Mouse (Mus musculus): ENCODE measurements around the gene Gm20388. TPM values are rescaled to one million over a fixed set of nuclear protein-coding genes. Genes with fewer than 3 reads are reported as not detected.

The Gm20388 gene
- total RNA-seq, 2 experiments from 2014 or later: 2.4 to 2.6 TPM

DNA sequence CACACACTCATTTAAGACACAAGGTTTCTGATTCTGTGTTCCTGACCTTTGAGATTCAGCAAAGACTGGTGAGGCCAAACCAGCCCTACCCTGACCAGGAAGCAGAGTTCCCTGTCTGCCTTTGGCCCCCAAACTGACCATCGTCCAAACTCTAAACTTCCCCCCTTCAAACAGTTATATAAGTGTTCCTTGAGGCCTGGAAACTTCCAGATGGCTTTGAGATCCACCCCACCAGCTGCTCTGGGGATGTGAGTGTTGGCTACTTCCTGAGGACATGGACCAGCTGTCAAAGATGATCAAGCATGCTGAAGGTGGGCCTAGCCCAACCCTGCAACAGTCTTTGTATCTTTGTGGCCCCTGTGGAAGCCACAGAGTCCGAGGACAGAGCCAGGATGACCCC lies 146.4 kb downstream of the Gm20388 start:
- DNase-seq (ENCODE audit: extremely low spot score in 1 of 2, low spot score in 2 of 2): no peak
- no peak for TF ChIP-seq CTCF (IDR thresholded peaks at IDR 0.05)
- Histone ChIP-seq H3K27ac (no peak overlapping the region), H3K4me3 (no peak overlapping the region)
- intact Hi-C loops (cut with DNase I): no loop called here

DNA sequence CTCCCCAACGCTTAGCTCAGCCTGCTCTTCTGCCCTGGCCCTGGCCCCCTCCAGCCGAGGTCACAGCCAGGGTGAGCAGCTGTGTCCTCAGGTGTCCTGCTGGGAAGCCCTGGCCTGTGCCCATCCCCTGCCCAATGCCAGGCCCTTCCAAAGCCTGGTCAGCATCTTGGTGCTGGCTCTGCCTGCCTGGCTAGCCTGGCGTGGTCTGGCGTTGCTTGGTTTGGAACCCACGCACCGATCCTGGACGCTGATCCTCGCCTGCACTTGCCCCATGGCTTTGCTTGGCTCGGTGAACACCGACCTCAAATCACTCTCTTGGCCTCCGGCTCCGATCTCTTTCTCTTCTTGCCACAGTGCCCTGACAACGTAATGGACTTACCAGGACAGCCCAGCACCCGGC lies 152.1 kb downstream of the Gm20388 start:
- no peak for TF ChIP-seq CTCF (IDR thresholded peaks at IDR 0.05)
- intact Hi-C loops (cut with DNase I): no loop called here
- no peak overlapping the region for H3K4me3 ChIP-seq
- no peak overlapping the region for H3K27ac ChIP-seq
- no peak for DNase-seq (ENCODE audit: extremely low spot score in 1 of 2, low spot score in 2 of 2)

DNA sequence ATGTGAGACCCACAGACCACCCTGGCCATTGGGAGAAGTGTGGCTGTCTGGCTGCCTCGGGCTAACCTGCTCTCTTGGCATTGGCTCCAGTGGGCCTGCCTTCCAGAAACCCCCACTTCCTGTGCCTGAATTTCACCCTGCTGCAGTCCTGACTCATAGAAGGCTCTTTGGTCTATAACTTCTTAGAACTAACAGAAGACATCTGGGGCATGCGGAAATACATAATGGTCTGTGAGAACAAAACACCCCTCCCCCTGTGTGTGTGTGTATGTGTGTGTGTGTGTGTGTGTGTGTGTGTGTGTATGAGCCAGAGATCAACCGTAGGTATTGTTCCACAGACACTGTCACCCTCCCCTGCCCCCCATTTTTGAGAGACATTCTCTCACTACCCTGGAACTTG lies 152.7 kb downstream of the Gm20388 start:
- Histone ChIP-seq H3K27ac (no peak overlapping the region), H3K4me3 (no peak overlapping the region)
- TF ChIP-seq CTCF (IDR thresholded peaks at IDR 0.05): no peak
- intact Hi-C loops (cut with DNase I): no loop called here
- DNase-seq (ENCODE audit: extremely low spot score in 1 of 2, low spot score in 2 of 2): no peak

GRCm38 (mm10) chr8:120065611-120066010 lies 155.0 kb downstream of the Gm20388 start:
- DNase-seq (ENCODE audit: extremely low spot score in 1 of 2, low spot score in 2 of 2): no peak
- no peak for TF ChIP-seq CTCF (IDR thresholded peaks at IDR 0.05)
- intact Hi-C loops (cut with DNase I): no loop called here
- Histone ChIP-seq H3K27ac (no peak overlapping the region), H3K4me3 (no peak overlapping the region)

DNA sequence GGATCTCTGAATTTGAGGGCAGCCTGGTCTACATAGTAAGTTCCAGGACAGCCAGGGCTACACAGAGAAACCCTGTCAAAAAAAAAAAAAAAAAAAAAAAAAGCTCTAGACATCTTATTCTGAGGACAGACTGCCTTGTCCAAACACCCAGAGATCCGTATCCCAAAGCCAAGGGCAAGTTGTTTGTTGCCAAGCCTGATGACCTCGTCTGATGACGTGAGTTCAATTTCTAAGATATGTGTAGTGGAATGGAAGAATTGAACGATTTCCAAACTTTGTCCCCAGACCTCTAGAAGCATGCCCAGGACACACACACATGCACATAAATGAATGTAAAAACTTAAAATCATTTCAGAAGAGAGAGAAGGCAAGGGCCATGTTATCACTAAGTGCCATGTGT lies 155.6 kb downstream of the Gm20388 start:
- DNase-seq (ENCODE audit: extremely low spot score in 1 of 2, low spot score in 2 of 2): no peak
- no peak overlapping the region for H3K27ac ChIP-seq
- TF ChIP-seq CTCF (IDR thresholded peaks at IDR 0.05): no peak
- no peak overlapping the region for H3K4me3 ChIP-seq
- intact Hi-C loops (cut with DNase I): no loop called here

DNA sequence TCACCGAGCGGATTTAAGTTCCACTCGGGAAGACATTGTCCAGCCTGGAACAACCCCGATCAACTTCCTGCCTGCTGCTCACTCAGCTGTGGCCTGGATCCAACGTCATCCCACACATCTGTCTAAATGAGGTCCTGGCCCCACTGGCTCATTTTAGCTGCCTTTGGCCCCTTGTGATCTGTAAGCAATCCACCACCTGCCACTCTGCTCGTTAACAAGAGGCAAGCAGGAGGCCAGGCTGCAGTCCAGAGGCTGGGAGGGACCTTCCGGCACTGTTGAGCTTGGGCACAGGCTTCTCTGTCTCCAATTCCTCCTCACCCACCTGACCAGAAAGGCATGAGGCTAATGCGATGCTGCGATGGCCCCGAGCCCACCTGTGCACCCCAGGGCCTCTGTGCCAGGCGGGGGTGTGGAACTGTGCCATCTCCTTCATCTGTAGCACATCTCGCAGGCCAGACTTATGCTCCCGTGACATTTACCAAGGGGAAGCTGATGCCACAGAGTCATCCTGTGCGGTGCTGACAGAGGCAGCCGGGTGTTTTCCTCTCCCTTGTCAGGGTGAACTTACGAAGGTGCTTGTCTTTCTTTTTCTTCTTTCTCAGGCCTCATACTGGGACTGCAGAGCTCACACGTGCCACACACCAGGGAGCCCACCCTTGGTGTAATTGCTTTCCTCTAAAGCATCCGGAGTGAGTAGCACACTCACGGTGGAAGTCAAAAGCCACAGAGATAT lies 157.5 kb downstream of the Gm20388 start:
- intact Hi-C loops (cut with DNase I): no loop called here
- DNase-seq (ENCODE audit: extremely low spot score in 1 of 2, low spot score in 2 of 2): no peak
- H3K4me3 ChIP-seq: no peak overlapping the region
- no peak overlapping the region for H3K27ac ChIP-seq
- TF ChIP-seq CTCF (IDR thresholded peaks at IDR 0.05): no peak

- H3K27ac ChIP-seq: no peak overlapping the region
- TF ChIP-seq CTCF (IDR thresholded peaks at IDR 0.05): peak; percentile 95
- H3K4me3 ChIP-seq: no peak overlapping the region
- intact Hi-C loops (cut with DNase I): loop anchor here (1.0 to 10.0 kb wide), 4 partner anchors 79 to 387 kb away; partner anchors contain the start of gene Crispld2
- DNase-seq (ENCODE audit: extremely low spot score in 1 of 2, low spot score in 2 of 2): peak; percentile 75 to 87
Measured at GRCm38 (mm10) chr8:120071684-120072083, 161.0 kb downstream of the Gm20388 start.

DNA sequence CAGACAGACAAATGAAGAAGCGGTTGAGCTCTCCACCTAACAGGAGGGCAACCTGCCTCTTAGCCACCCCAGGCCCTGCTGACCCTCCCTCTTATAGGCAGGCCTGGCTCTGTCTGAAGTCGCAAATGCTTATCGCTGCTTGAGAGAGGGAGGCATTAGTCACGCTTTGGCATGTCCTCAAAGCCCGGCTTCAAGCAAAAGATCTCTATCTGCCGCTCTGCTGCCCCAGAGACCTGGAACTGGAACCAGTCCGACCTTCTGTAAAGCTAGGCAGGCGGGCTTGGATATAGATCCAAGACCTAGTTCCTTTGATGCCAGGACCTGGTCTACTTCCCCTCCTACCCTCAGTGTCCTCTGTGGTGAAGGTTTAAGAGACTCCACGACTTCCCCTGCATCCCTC lies 161.6 kb downstream of the Gm20388 start:
- TF ChIP-seq CTCF (IDR thresholded peaks at IDR 0.05): no peak
- Histone ChIP-seq H3K27ac (no peak overlapping the region), H3K4me3 (no peak overlapping the region)
- no peak for DNase-seq (ENCODE audit: extremely low spot score in 1 of 2, low spot score in 2 of 2)
- intact Hi-C loops (cut with DNase I): loop anchor here (10.0 kb wide), 2 partner anchors 287 to 387 kb away; no protein-coding TSS in a partner anchor

GRCm38 (mm10) chr8:120072827-120073226 lies 162.2 kb downstream of the Gm20388 start:
- no peak for DNase-seq (ENCODE audit: extremely low spot score in 1 of 2, low spot score in 2 of 2)
- H3K27ac ChIP-seq: no peak overlapping the region
- intact Hi-C loops (cut with DNase I): loop anchor here (10.0 kb wide), 2 partner anchors 288 to 388 kb away; no protein-coding TSS in a partner anchor
- no peak overlapping the region for H3K4me3 ChIP-seq
- TF ChIP-seq CTCF (IDR thresholded peaks at IDR 0.05): no peak

DNA sequence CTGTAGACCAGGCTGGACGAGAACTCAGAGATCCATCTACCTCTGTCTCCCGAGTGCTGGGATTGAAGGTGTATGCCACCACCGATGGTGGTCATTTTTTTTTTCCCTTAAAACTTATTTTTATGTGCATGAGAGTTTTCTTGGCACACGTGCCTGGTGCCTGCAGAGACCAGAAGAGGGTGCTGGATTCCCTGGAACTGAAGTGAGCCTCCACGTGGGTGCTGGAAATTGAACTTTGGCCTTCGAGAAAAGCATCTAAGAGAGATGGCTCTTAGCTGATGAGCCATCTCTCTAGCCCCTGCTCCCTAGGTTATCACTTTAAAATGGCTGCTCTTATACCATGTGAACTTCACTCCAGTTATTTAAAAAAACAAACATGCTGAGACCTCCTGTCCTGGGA lies 163.9 kb downstream of the Gm20388 start:
- no peak for TF ChIP-seq CTCF (IDR thresholded peaks at IDR 0.05)
- DNase-seq (ENCODE audit: extremely low spot score in 1 of 2, low spot score in 2 of 2): no peak
- intact Hi-C loops (cut with DNase I): loop anchor here (10.0 kb wide), 2 partner anchors 290 to 390 kb away; no protein-coding TSS in a partner anchor
- H3K4me3 ChIP-seq: no peak overlapping the region
- no peak overlapping the region for H3K27ac ChIP-seq

- H3K27ac ChIP-seq: no peak overlapping the region
- TF ChIP-seq CTCF (IDR thresholded peaks at IDR 0.05): no peak
- DNase-seq (ENCODE audit: extremely low spot score in 1 of 2, low spot score in 2 of 2): no peak
- intact Hi-C loops (cut with DNase I): loop anchor here (10.0 kb wide), 2 partner anchors 291 to 391 kb away; no protein-coding TSS in a partner anchor
- H3K4me3 ChIP-seq: no peak overlapping the region
Measured at GRCm38 (mm10) chr8:120075347-120075746, 164.7 kb downstream of the Gm20388 start.

DNA sequence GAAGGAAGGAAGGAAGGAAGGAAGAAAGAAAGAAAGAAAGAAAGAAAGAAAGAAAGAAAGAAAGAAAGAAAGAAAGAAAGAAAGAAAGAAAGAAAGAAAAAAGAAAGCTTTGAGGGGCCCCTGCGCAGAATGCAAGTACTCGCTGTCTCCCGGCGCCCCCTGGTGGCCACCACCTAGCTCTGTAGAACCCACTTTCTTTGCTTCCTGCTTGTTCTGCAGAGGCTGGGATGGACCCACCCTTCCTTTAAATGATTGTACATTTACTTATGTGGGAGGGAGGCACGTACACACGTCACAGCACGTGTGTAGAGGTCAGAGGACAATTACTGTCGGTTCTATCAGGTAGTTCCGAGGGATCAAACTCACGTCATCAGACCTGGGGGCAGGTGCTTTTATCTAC lies 167.4 kb downstream of the Gm20388 start:
- DNase-seq (ENCODE audit: extremely low spot score in 1 of 2, low spot score in 2 of 2): peak; percentile 76 to 82
- Histone ChIP-seq H3K27ac (no peak overlapping the region), H3K4me3 (no peak overlapping the region)
- intact Hi-C loops (cut with DNase I): loop anchor here (1.0 to 10.0 kb wide), 3 partner anchors 134 to 393 kb away; no protein-coding TSS in a partner anchor
- peak; percentile 84 for TF ChIP-seq CTCF (IDR thresholded peaks at IDR 0.05)

GRCm38 (mm10) chr8:120079361-120079760 lies 168.7 kb downstream of the Gm20388 start:
- Histone ChIP-seq H3K4me3 (no peak overlapping the region), H3K27ac (no peak overlapping the region)
- DNase-seq (ENCODE audit: extremely low spot score in 1 of 2, low spot score in 2 of 2): no peak
- TF ChIP-seq CTCF (IDR thresholded peaks at IDR 0.05): no peak
- intact Hi-C loops (cut with DNase I): loop anchor here (10.0 kb wide), 2 partner anchors 295 to 395 kb away; no protein-coding TSS in a partner anchor
